Mouse (Mus musculus): ENCODE data around the gene Surf1.
A peak's percentile ranks its signal among the peaks of the same experiment; 100 is the strongest.

- TF ChIP-seq MXI1 (IDR thresholded peaks at IDR 0.05; ENCODE audit: low read depth, low read length): peak; percentile 49; the same call in 1 of the 2 replicates
- TF ChIP-seq CTCF (IDR thresholded peaks at IDR 0.05 in 2 of 3, conservative IDR thresholded peaks at IDR 0.05 in 1 of 3; ENCODE audit: control insufficient read depth in 1 of 3, insufficient read depth in 1 of 3, low read depth in 2 of 3, low read length in 3 of 3, poor library complexity in 1 of 3, severe bottlenecking in 1 of 3): no peak
- TF ChIP-seq USF1 (IDR thresholded peaks at IDR 0.05; ENCODE audit: low read depth, low read length): no peak
- TF ChIP-seq POLR2A (IDR thresholded peaks at IDR 0.05; ENCODE audit: control insufficient read depth in 1 of 2, insufficient read depth in 1 of 2, low read depth in 1 of 2, low read length in 2 of 2, poor library complexity in 1 of 2): 0 out of 4 replicates have a peak, but pooled peaks of 1 of the 2 experiments have one; percentile 27
- no peak for TF ChIP-seq MAFK (IDR thresholded peaks at IDR 0.05; ENCODE audit: borderline replicate concordance, low read depth, low read length)
- no peak for TF ChIP-seq BHLHE40 (IDR thresholded peaks at IDR 0.05; ENCODE audit: borderline replicate concordance, low read depth, low read length)
- peak; percentile 73 for TF ChIP-seq SIN3A (IDR thresholded peaks at IDR 0.05; ENCODE audit: low read length)
- peak; percentile 28 to 32; a peak in 1 of 4 replicates for TF ChIP-seq EP300 (IDR thresholded peaks at IDR 0.05; ENCODE audit: low read depth in 1 of 2, low read length in 2 of 2)
Observed at GRCm38 (mm10) chr2:26936425-26936824, 20.1 kb upstream of the Surf1 start.

Measured in MEL (cell line).